Mouse (Mus musculus): ENCODE results near the gene Psmc3. TPM values are rescaled to one million over a fixed set of nuclear protein-coding genes. Genes with fewer than 3 reads are reported as not detected.
"Not testable (repeated sequence)": the region's sequence is repeated elsewhere in the genome, so short reads cannot be mapped to it uniquely, and the experiment has no call there.

The Psmc3 gene
- polyA plus RNA-seq, 1 experiment from 2014 or later = 288 TPM

DNA sequence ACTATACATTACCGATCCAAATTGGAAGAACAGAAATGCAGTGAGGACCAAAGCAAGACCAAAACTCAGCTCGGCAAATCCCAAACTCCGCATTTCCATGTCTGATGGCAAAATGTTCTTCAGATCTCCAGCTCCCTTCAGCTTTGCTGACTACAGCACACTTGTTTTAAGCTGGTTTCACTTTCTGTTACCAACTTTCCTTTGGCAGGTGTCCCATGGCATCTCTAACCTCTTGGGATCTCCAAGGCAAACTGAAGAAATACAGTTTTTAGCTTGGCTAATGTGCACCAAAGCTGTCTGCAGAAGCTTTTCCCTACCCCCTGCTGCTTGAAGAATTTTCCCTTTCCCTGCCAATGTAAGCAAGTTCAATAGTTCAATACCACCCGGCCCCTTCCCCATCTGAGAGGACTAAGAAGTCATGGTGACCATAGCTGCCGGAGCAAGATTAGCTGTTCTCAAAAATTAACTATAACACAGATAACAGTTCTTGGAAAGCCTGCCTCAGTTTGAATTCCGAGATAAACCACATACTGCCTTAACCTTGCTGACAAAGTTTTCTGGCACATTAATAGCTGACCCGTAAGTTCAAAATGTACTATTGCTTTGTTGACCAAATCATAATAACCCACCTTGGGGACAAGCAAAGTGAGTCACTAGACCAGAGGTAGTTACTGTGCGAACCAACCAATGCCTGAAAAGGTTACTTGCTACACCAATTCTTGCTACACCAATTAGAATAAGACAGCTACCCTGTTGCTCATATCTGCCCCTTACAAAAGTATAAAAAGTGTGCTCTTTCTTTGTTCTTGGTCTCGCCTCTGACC, 26.2 kb upstream of the Psmc3 start:
- H3K9me3 ChIP-seq (replicated peaks) = no peaks in the 10 kb centered on the region
- 86% methylated on average over 9 of the region's 9 CpGs for WGBS
- no peak overlapping the region for H3K4me2 ChIP-seq (replicated peaks)
- H3K4me1 ChIP-seq = no peaks in the 10 kb centered on the region
- no peak overlapping the region for H3K9ac ChIP-seq
- no peaks in the 10 kb centered on the region for H3K27me3 ChIP-seq
- H3K27ac ChIP-seq (replicated peaks) = no peak overlapping the region
- H3K36me3 ChIP-seq = no peaks in the 10 kb centered on the region
- ATAC-seq (ENCODE audit: insufficient number of reproducible peaks, low FRiP score, low TSS enrichment, low read depth) = no peak
- H3K4me3 ChIP-seq (replicated peaks) = no peak overlapping the region

DNA sequence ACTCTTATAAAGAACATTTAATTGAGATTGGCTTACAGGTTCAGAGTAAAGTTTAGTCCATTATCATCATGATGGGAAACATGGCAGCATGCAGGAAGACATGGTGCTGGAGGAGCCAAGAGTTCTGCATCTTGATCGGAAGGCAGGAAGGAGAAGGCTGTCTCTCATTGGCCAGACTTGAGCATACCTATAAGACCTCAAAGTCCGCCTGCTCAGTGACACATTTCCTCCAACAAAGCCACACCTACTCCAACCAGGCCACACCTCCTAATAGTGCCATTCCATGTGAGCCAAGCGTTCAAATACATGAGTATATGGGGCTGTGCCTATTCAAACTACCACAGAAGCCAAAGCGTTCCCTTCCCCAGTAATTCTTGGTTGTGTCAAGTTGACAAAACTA, 22.6 kb upstream of the Psmc3 start:
- no peaks in the 10 kb centered on the region for H3K36me3 ChIP-seq
- no peaks in the 10 kb centered on the region for H3K27me3 ChIP-seq
- 81% methylated on average over 4 of the region's 4 CpGs for WGBS
- H3K9me3 ChIP-seq (replicated peaks) = no peaks in the 10 kb centered on the region
- no peak overlapping the region for H3K27ac ChIP-seq (replicated peaks)
- H3K4me3 ChIP-seq (replicated peaks) = no peak overlapping the region
- no peak for ATAC-seq (ENCODE audit: insufficient number of reproducible peaks, low FRiP score, low TSS enrichment, low read depth)
- H3K4me1 ChIP-seq = no peaks in the 10 kb centered on the region
- no peak overlapping the region for H3K9ac ChIP-seq
- H3K4me2 ChIP-seq (replicated peaks) = no peak overlapping the region

DNA sequence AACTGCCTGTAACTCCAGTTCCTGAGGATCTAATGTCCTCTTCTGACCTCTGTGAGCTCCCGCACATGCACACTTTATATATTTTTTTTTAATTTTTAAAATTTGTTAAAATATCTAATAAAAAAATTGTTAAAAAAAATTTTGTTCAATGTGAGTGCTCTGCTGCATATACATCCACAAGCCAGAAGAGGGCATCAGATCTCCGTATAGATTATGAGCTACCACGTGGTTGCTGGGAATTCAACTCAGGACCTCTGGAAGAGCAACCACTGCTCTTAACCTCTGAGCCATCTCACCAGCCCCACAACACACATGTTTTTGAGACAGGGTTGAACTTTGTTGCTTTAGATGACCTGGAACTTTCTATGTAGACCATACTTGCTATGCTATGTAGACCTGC, 20.8 kb upstream of the Psmc3 start:
- Histone ChIP-seq H3K9ac (no peak overlapping the region), H3K4me1 (no peaks in the 10 kb centered on the region), H3K36me3 (no peaks in the 10 kb centered on the region), H3K9me3 (replicated peaks) (no peaks in the 10 kb centered on the region), H3K4me2 (replicated peaks) (no peak overlapping the region), H3K4me3 (replicated peaks) (no peak overlapping the region), H3K27ac (replicated peaks) (no peak overlapping the region), H3K27me3 (no peaks in the 10 kb centered on the region)
- WGBS = 9% methylated on average over 3 of the region's 3 CpGs
- no peak for ATAC-seq (ENCODE audit: insufficient number of reproducible peaks, low FRiP score, low TSS enrichment, low read depth)

DNA sequence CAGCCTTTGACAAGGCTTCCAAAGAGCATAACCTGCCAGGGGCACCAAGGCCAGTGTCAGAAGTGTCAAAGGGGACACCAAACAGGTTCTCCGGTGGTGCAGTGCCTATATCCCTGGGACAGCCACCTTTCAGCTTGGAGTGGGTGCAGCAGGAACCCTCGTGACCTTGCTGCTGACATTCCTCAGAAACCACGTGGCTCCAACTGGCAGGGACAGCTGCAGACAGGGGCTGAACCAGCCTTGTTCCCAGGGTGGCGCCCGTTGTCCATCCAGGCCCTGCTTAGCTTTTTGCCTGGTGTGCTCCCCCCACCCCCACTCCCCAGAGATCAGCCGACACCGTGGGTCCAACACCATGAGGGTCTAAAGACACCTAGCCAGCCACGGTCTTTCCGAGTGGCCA, 18.4 kb upstream of the Psmc3 start, which contains the start of gene Rapsn:
Rapsn (plus strand) TSS at position 236 of the 400 bp plus-strand sequence.
- H3K36me3 ChIP-seq = no peaks in the 10 kb centered on the region
- no peaks in the 10 kb centered on the region for H3K4me1 ChIP-seq
- H3K9me3 ChIP-seq (replicated peaks) = no peaks in the 10 kb centered on the region
- no peak within 1 kb of the TSS for H3K4me3 ChIP-seq (replicated peaks)
- H3K9ac ChIP-seq = no peak within 1 kb of the TSS
- H3K4me2 ChIP-seq (replicated peaks) = no peak within 1 kb of the TSS; the same call in 1 of the 2 replicates
- ATAC-seq (ENCODE audit: insufficient number of reproducible peaks, low FRiP score, low TSS enrichment, low read depth) = 0 out of 2 replicates have a peak, but pooled peaks have one; percentile 55
- H3K27me3 ChIP-seq = no peaks in the 10 kb centered on the region
- 50% methylated on average over 9 of the region's 9 CpGs for WGBS
- H3K27ac ChIP-seq (replicated peaks) = no peak within 1 kb of the TSS

DNA sequence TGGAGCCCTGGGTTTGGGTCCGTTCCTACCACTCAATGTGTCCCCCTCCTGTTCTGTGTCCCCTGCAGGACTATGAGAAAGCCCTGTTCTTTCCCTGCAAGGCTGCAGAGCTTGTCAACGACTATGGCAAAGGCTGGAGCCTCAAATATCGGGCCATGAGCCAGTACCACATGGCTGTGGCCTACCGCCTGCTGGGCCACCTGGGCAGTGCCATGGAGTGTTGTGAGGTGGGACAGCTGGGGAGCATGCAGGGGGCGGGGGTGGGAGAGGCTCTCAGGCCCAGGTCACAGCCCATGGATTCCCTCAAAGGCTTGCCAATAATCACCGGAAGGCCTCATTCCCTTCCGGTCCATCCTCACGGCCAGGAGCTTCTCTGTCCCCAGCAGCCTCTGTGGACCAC, 12.0 kb upstream of the Psmc3 start:
- H3K9me3 ChIP-seq (replicated peaks) = no peaks in the 10 kb centered on the region
- H3K4me3 ChIP-seq (replicated peaks) = no peak overlapping the region
- no peaks in the 10 kb centered on the region for H3K36me3 ChIP-seq
- no peaks in the 10 kb centered on the region for H3K27me3 ChIP-seq
- no peak overlapping the region for H3K4me2 ChIP-seq (replicated peaks)
- no peak overlapping the region for H3K27ac ChIP-seq (replicated peaks)
- H3K9ac ChIP-seq = no peak overlapping the region
- no peaks in the 10 kb centered on the region for H3K4me1 ChIP-seq
- WGBS = 75% methylated on average over 8 of the region's 8 CpGs
- no peak for ATAC-seq (ENCODE audit: insufficient number of reproducible peaks, low FRiP score, low TSS enrichment, low read depth)

DNA sequence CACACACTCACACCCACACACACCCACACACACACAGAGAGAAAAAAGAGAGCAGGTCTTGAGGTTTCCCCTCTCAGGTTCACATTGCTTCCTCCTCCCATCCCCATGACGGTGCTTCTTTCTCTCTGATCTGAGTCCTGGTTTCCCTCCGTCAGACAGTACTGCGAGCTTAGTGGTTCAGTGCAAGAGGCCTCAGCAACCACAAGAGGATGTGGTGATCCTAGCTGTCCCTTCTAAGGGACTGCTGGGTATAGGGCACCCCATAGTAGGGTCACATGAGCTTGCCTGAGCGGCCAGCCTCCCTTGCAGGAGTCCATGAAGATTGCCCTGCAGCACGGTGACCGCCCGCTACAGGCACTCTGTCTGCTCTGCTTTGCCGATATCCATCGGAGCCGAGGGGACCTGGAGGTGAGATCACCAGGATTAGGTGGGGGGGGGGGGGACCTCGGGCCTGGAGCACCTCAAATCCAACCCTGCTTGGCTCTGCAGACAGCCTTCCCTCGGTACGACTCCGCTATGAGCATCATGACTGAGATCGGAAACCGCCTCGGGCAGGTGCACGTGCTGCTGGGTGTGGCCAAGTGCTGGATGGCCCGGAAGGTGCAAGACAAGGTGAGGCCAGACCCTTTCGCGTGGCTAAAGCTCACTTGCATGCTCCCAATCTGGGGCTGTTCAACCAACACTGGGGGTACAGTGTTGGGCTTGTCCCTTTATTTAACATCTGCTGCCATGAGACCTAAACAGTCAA, 11.0 kb upstream of the Psmc3 start:
- Histone ChIP-seq H3K27me3 (no peaks in the 10 kb centered on the region), H3K27ac (replicated peaks) (no peak overlapping the region), H3K4me1 (no peaks in the 10 kb centered on the region), H3K4me3 (replicated peaks) (no peak overlapping the region), H3K36me3 (no peaks in the 10 kb centered on the region), H3K9me3 (replicated peaks) (no peaks in the 10 kb centered on the region), H3K9ac (no peak overlapping the region), H3K4me2 (replicated peaks) (no peak overlapping the region)
- ATAC-seq (ENCODE audit: insufficient number of reproducible peaks, low FRiP score, low TSS enrichment, low read depth) = no peak; the same call in 1 of the 2 replicates
- WGBS = 65% methylated on average over 21 of the region's 21 CpGs

DNA sequence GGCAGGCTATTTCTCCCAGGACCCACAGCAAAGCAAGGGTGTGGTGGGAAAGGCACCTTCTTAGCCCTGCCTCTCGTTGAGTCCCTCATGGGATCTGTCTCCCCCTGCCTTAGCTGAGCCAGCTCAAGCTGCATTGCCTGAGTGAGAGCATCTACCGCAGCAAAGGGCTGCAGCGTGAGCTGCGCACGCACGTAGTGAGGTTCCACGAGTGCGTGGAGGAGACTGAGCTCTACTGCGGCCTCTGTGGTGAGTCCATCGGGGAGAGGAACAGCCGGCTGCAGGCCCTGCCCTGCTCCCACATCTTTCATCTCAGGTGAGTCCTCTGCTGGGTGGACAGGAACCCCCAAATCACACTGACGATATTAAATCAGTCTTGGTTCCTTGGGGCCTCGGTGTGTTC, 9.1 kb upstream of the Psmc3 start:
- 77% methylated on average over 13 of the region's 13 CpGs for WGBS
- H3K9me3 ChIP-seq (replicated peaks) = no peaks in the 10 kb centered on the region

DNA sequence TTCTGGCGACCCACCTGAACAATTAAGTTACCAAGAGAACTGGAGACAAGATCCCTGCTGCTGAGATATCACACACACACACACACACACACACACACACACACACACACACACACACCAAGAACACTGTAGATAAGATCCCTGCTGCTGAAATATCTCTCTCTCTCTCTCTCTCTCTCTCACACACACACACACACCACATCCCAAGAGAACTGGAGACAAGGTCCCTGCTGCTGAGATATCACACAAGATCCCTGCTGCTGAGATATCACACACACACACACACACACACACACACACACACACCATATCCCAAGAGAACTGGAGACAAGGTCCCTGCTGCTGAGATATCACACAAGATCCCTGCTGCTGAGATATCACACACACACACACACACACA, 8.0 kb upstream of the Psmc3 start:
- H3K4me3 ChIP-seq (replicated peaks); H3K27me3 ChIP-seq; ATAC-seq (ENCODE audit: insufficient number of reproducible peaks, low FRiP score, low TSS enrichment, low read depth); H3K9ac ChIP-seq; H3K36me3 ChIP-seq; H3K9me3 ChIP-seq (replicated peaks); H3K27ac ChIP-seq (replicated peaks); H3K4me2 ChIP-seq (replicated peaks); H3K4me1 ChIP-seq: not testable (repeated sequence)
- WGBS = 82% methylated on average over 1 of the region's 1 CpGs

More for the DNA sequence above, 9.1 kb upstream of the Psmc3 start:
- Histone ChIP-seq H3K4me1 (no peaks in the 10 kb centered on the region), H3K36me3 (no peaks in the 10 kb centered on the region), H3K4me2 (replicated peaks) (no peak overlapping the region), H3K27me3 (no peaks in the 10 kb centered on the region), H3K27ac (replicated peaks) (no peak overlapping the region), H3K9ac (no peak overlapping the region), H3K4me3 (replicated peaks) (no peak overlapping the region)
- ATAC-seq (ENCODE audit: insufficient number of reproducible peaks, low FRiP score, low TSS enrichment, low read depth) = no peak

DNA sequence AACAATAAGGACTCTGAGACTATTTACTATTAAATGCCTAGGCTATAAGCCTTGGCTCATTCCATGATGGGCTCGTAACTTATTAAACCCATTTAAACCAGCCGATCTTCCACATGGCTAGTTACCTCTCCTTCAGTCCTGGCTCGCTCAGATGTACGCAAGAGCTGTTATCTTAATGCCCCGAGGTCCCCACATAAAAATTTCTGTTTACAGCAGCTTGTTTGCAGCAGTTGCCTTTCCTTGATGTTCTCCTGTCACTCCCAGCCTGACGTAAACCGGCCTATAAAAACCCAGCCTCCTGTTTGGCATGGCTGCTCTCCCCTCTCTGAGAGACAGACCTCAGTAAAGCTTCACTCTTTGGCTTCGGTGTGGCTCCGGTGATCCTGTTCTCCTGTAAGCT, 6.5 kb upstream of the Psmc3 start:
- Histone ChIP-seq H3K9me3 (replicated peaks) (no peaks in the 10 kb centered on the region), H3K4me3 (replicated peaks) (no peak overlapping the region), H3K4me1 (no peaks in the 10 kb centered on the region), H3K27me3 (no peaks in the 10 kb centered on the region), H3K36me3 (peaks cover 9% of the 10 kb centered on the region; the same call in 1 of the 2 replicates), H3K27ac (replicated peaks) (no peak overlapping the region), H3K9ac (no peak overlapping the region), H3K4me2 (replicated peaks) (no peak overlapping the region)
- ATAC-seq (ENCODE audit: insufficient number of reproducible peaks, low FRiP score, low TSS enrichment, low read depth) = no peak
- WGBS = 79% methylated on average over 9 of the region's 9 CpGs

DNA sequence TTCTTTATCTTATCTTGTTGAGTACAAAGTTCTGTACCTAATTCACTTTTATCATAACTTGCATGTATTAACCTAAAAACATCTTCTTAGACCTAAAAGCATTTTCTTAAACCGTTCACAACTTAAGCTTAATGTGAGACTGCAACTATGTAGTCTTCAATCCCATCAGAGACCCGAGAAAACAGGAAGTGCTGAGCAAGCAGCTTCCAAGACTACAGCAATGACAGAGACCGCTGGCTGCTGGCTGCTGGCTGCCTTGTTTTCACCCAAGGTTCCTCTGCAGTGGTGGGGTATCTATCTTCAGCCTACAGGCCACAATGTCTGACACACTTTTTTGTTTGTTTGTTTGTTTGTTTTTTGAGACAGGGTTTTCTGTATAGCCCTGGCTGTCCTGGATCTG, 1.9 kb upstream of the Psmc3 start:
- 74% methylated on average over 3 of the region's 3 CpGs for WGBS
- no peak overlapping the region for H3K27ac ChIP-seq (replicated peaks)
- no peak overlapping the region for H3K4me3 ChIP-seq (replicated peaks)
- no peaks in the 10 kb centered on the region for H3K9me3 ChIP-seq (replicated peaks)
- no peak overlapping the region for H3K4me2 ChIP-seq (replicated peaks)
- no peak overlapping the region for H3K9ac ChIP-seq
- peaks cover 28% of the 10 kb centered on the region for H3K36me3 ChIP-seq
- no peak for ATAC-seq (ENCODE audit: insufficient number of reproducible peaks, low FRiP score, low TSS enrichment, low read depth)
- H3K4me1 ChIP-seq = peaks cover 13% of the 10 kb centered on the region
- no peaks in the 10 kb centered on the region for H3K27me3 ChIP-seq

DNA sequence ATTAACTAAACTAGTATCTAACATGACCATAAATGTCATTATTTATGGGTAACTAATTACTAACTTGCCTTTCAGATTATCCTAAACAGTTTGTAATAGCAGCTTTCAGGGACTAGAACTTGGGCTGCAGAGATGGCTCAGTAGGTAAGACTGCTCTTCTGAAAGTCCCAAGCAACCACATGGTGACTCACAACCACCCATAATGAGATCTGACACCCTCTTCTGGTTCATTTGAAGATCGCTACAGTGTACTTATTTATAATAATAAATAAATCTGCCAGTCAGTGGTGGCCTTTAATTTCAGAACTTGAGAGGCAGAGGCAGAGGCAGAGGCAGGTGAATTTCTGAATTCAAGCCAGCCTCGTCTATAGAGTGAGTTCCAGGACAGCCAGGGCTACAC, 1.1 kb upstream of the Psmc3 start:
- ATAC-seq (ENCODE audit: insufficient number of reproducible peaks, low FRiP score, low TSS enrichment, low read depth) = no peak
- Histone ChIP-seq H3K27me3 (no peaks in the 10 kb centered on the region), H3K9ac (no peak overlapping the region), H3K4me3 (replicated peaks) (no peak overlapping the region), H3K4me1 (peaks cover 13% of the 10 kb centered on the region), H3K4me2 (replicated peaks) (peak overlapping the region; percentile 84; the same call in 1 of the 2 replicates), H3K9me3 (replicated peaks) (no peaks in the 10 kb centered on the region), H3K36me3 (peaks cover 36% of the 10 kb centered on the region), H3K27ac (replicated peaks) (no peak overlapping the region)
- WGBS = 43% methylated on average over 2 of the region's 2 CpGs
